Mouse (Mus musculus): Measurements from ENCODE around the gene Prss45. TPM values are rescaled to one million over a fixed set of nuclear protein-coding genes. Genes with fewer than 3 reads are reported as not detected.

Prss45 gene
- polyA plus RNA-seq (2017; shearing (Covaris generic)): not detected

GRCm38 (mm10) chr9:110834411-110834810 lies at the start of gene Prss45:
Prss45 (plus strand) TSS chr9:110834588.

GRCm38 (mm10) chr9:110797866-110798265 lies 36.5 kb upstream of the Prss45 start, which contains the start of gene Prss42:
Prss42 (plus strand) TSS chr9:110798166.

GRCm38 (mm10) chr9:110813789-110814188 lies 20.6 kb upstream of the Prss45 start, which contains the start of gene Prss44:
Prss44 (plus strand) TSS chr9:110813994.

GRCm38 (mm10) chr9:110826390-110826789 lies 8.0 kb upstream of the Prss45 start, which contains the start of gene Prss43:
Prss43 (plus strand) TSS chr9:110826690.

GRCm38 (mm10) chr9:110844206-110844605 lies 9.8 kb downstream of the Prss45 start, which contains the start of gene Prss46:
Prss46 (plus strand) TSS chr9:110844506.

GRCm38 (mm10) chr9:110857781-110858472 lies 23.5 kb downstream of the Prss45 start, which contains the start of gene Prss50:
Prss50 (plus strand) TSS chr9:110857967.

GRCm38 (mm10) chr9:110879191-110879920 lies 45.0 kb downstream of the Prss45 start, which contains the start of gene Als2cl:
Als2cl (plus strand) TSS chr9:110879870.

GRCm38 (mm10) chr9:110879998-110880561 lies 45.7 kb downstream of the Prss45 start, which contains the start of gene Tmie:
Tmie (minus strand) TSS chr9:110880113.

Other genes starting within 250 kb of the Prss45 start
- 1.3 TPM for gene Nradd, start 210.1 kb upstream of the Prss45 start, polyA plus RNA-seq (2017; shearing (Covaris generic))
- gene Nbeal2, start 180.4 kb upstream of the Prss45 start, polyA plus RNA-seq (2017; shearing (Covaris generic)): 32.5 TPM
- gene Ccdc12, start 178.1 kb upstream of the Prss45 start, polyA plus RNA-seq (2017; shearing (Covaris generic)): 178 TPM
- not detected for gene Myl3, start 92.7 kb upstream of the Prss45 start, polyA plus RNA-seq (2017; shearing (Covaris generic))
- gene Pth1r, start 87.4 kb upstream of the Prss45 start, polyA plus RNA-seq (2017; shearing (Covaris generic)): not detected
- gene Prss42, start 36.4 kb upstream of the Prss45 start, polyA plus RNA-seq (2017; shearing (Covaris generic)): not detected
- not detected for gene Prss44, start 20.6 kb upstream of the Prss45 start, polyA plus RNA-seq (2017; shearing (Covaris generic))
- not detected for gene Prss43, start 7.9 kb upstream of the Prss45 start, polyA plus RNA-seq (2017; shearing (Covaris generic))
- not detected for gene Prss46, start 9.9 kb downstream of the Prss45 start, polyA plus RNA-seq (2017; shearing (Covaris generic))
- not detected for gene Prss50, start 23.4 kb downstream of the Prss45 start, polyA plus RNA-seq (2017; shearing (Covaris generic))
- gene Als2cl, start 45.3 kb downstream of the Prss45 start, polyA plus RNA-seq (2017; shearing (Covaris generic)): 175 TPM
- gene Tmie, start 45.5 kb downstream of the Prss45 start, polyA plus RNA-seq (2017; shearing (Covaris generic)): 24.9 TPM
- gene Fam240a, start 82.3 kb downstream of the Prss45 start, polyA plus RNA-seq (2017; shearing (Covaris generic)): 6.4 TPM
- 2.0 TPM for gene Tdgf1, start 111.6 kb downstream of the Prss45 start, polyA plus RNA-seq (2017; shearing (Covaris generic))
- gene Lrrc2, start 117.0 kb downstream of the Prss45 start, polyA plus RNA-seq (2017; shearing (Covaris generic)): not detected
- not detected for gene Rtp3, start 156.0 kb downstream of the Prss45 start, polyA plus RNA-seq (2017; shearing (Covaris generic))
- gene Ltf, start 184.7 kb downstream of the Prss45 start, polyA plus RNA-seq (2017; shearing (Covaris generic)): not detected
- 0.95 TPM for gene Ccrl2, start 222.9 kb downstream of the Prss45 start, polyA plus RNA-seq (2017; shearing (Covaris generic))

All from naive thymus-derived CD4-positive, alpha-beta T cell, adult 5 months (primary cell).